Mouse (Mus musculus) cerebellum, postnatal 25 days (tissue): Measurements from ENCODE around the gene AI464131.
"Not testable (repeated sequence)": the region's sequence is repeated elsewhere in the genome, so short reads cannot be mapped to it uniquely, and the experiment has no call there.

ENCODE experiments used
- DNase-seq, 2 experiments: peaks; one replicate each; pipeline ENCODE4 v3.0.0; 2021; ENCODE audit warnings: mixed read lengths in 2 of 2

The AI464131 gene

DNA sequence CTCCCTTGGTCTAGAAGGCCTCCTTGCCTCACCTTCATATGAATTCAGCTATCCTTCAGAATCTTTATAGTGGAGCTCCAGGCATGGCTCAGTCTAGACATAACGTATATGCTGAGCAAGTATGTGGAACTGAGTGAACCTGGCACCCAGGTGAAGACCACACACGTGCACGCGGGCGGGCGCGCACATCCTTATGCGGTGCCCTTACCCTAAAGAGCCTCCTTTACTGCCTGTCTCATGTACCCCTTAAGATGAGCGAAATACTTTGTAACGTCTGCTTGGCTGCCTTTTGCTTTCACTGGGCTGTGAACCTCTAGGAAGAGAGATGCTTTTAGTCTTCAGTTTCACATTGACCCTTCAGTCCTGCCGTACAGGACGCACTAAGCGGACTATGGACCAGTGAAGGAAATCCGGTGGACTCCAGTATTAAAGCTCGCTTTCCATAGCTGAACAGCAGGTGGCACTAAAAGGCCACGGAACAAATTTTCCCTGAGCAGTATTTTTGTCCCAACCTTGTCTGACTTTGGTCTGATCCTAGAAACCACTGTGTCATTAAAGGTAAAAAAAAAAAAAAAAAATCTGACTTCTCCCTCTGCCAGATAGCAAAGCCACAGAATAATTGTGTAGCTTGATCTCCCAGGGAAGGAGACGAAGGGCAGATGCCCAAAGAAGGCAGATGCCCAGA, 34.3 kb downstream of the AI464131 start:
- peak; percentile 75 to 80 for DNase-seq

DNA sequence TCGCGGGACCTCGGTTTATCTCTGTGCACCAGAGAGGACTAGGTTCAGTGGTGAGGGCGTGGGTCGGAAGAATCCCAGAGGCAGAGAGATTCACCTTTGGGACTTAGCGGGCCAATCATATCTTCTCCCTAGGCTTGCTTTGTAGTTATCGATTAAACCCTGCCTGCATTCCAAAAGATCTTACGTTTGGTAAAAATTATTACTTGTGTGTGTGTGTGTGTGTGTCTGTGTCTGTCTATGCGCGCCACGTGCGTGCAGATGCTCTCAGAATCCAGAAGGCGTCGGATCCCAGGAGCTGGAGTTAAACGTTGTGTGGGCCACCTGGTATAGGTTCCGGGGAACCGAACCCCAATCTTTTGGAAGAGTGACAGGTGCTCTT, 37.6 kb downstream of the AI464131 start:
- DNase-seq = no peak

DNA sequence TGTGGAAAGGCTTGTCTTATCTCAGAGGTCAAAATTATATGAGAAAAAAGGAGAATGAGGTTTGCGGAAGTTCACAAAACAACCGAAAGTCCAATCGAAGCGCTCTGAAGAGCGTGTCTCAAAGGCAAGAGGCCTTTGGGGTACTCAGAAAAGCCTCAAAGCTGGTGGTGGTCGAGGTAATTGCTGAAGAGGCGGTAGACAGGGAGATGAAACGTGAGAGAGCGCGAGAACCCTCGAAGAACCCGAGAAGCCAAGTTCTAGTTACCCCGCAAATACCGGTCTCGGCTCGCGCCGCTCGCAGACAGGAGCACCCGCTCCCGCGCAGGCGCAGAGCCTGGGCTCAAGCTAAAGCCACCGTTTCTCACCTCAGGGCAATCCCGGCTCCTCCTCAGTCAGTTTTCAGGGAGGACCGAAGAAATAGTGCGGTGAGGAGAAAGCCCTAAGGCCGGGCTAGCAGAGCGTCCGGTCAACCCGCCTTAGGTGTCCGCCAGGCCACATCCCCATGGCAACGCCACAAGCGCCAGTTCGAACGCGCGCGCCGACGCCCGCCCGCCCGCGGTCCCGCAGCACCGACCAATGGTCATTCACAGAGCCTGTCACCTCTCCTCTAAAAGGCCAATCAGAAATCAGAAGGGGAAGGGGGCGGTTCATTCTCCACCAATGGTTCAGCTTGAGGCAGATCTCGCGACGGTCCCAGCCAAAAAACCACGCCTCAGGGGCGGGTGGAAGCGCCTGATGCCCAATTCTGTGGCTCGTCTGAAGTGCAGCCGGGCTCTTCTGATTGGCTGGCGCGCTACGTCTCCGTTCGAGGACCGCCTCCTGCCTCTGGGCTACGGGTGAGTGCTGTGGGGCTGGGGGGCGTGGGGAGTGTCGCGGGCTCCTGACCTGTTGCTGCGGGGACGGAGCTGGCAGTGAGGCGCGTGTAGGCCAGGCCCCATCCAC, 38.3 kb downstream of the AI464131 start, which contains the start of the genes Kif24 and Nudt2:
Kif24 (minus strand) TSS at position 543 of the 942 bp plus-strand sequence.
Nudt2 (plus strand) TSS at position 807 of the 942 bp plus-strand sequence.
- peak; percentile 97 for DNase-seq

DNA sequence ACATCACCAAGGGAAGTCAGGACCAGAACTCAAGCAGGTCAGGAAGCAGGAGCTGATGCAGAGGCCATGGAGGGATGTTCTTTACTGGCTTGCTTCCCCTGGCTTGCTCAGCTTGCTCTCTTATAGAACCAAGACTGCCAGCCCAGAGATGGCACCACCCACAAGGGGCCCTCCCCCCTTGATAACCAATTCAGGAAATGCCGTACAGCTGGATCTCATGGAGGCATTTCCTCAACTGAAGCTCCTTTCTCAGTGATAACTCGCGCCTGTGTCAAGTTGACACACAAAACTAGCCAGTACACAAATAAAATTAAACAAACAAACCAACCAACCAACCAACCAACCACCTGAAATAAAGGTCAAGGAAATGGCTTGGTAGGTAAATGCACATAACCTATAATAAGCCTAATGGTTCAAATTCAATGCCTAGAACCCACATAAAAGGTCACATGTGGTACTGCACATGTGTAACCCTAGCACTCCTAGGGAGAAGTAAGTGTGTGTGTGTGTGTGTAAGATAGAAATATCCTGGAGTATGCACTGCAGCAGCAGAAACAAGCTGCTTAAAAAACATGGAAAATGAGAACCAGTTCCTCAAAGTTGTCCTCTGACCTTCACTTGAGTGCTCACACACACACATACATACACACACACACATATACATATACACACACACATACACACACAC, 39.7 kb downstream of the AI464131 start:
- DNase-seq = not testable (repeated sequence)

DNA sequence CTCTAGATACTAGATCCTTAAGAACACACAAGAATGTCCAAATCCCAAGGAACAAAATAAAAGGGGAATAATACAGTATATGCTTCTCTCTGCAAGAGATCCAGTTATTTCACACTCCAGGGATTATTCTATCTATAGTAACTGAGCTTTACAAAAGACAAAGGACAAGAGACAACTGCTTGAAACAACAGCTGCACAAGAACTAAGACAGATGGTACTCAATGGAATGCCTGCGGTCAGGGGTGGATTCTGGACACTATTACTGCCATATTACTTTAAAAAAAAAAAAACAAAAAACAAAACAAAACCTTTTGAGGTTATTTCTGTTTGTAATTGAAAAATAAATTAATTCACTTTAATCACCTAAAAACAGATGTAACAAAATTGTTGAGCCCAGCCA, 42.2 kb downstream of the AI464131 start:
- DNase-seq = no peak

DNA sequence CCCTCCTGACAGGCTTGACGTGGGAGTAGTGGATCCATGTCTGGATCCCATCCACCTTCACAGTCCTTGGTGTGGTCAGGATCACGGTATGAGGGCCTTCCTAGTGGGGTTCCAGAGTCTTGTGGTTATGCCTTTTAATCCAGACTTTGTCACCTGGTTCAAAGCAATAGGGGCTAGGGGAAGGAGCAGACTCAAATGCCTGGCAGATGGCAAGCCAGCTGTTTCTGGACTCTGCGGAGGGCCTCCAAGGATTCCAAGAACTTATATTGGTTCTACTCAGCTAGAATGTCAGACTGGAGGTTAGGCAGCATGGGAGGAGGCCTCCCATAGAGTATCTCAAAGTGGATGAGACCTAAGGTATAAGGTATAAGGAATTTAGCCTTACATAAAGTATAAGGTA, 55.3 kb downstream of the AI464131 start:
- no peak for DNase-seq
